Mouse (Mus musculus): Measurements from ENCODE around the gene Arsb.

DNA sequence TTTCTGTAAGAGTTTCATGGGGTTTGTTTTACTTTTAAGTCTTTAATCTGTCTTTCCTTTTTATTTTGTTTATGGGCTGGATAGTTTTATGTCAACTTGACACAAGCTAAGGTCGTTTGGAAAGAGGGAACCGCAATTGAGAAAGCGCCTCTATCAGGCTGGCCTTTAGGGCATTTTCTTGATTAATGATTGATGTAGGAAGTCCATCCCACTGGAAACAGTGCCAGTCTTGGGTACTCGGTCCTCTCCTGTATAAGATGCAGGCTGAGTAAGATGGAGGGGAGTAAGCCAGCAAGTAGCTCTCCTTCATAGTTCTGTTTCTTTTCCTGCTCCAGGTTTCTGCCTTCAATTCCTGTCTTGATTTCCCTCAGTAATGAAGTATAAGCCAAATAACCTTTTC, 76.2 kb downstream of the Arsb start:
- TF ChIP-seq CTCF (IDR thresholded peaks at IDR 0.05; ENCODE audit: low read depth) = no peak
- TF ChIP-seq EP300 (IDR thresholded peaks at IDR 0.05; ENCODE audit: low read depth) = no peak

All from liver, postnatal 0 days (tissue).